Mouse (Mus musculus) monocyte, adult 2 months (primary cell): ENCODE results near the gene D630036H23Rik.
A peak's percentile ranks its signal among the peaks of the same experiment; 100 is the strongest.
"Not testable (repeated sequence)": the region's sequence is repeated elsewhere in the genome, so short reads cannot be mapped to it uniquely, and the experiment has no call there.

Experiments used
- DNase-seq, 2 experiments: peaks; one replicate each; pipeline ENCODE4 v3.0.0; 2022; ENCODE audit warnings: low spot score in 2 of 2, low read depth in 1 of 2

Gene D630036H23Rik

GRCm38 (mm10) chr12:36381441-36382340, at the start of gene D630036H23Rik, which contains the start of gene Ispd:
TSS of gene D630036H23Rik (minus strand) at chr12:36382181.
TSS of gene Ispd (plus strand) at chr12:36381450.
- DNase-seq = peak; percentile 13 to 14

GRCm38 (mm10) chr12:36426163-36427045, 44.4 kb upstream of the D630036H23Rik start:
- DNase-seq = no peak

- DNase-seq = no peak
Measured at GRCm38 (mm10) chr12:36425258-36425657, 43.3 kb upstream of the D630036H23Rik start.

- DNase-seq = no peak
Measured at GRCm38 (mm10) chr12:36423677-36424076, 41.7 kb upstream of the D630036H23Rik start.

- no peak for DNase-seq
Measured at GRCm38 (mm10) chr12:36395115-36395514, 13.1 kb upstream of the D630036H23Rik start.

GRCm38 (mm10) chr12:36386991-36387390, 5.0 kb upstream of the D630036H23Rik start:
- DNase-seq = no peak

- DNase-seq = no peak
Measured at GRCm38 (mm10) chr12:36385386-36385785, 3.4 kb upstream of the D630036H23Rik start.

GRCm38 (mm10) chr12:36380806-36381205, 1.2 kb downstream of the D630036H23Rik start:
- no peak for DNase-seq

- no peak for DNase-seq
Measured at GRCm38 (mm10) chr12:36380254-36380653, 1.7 kb downstream of the D630036H23Rik start.

GRCm38 (mm10) chr12:36376391-36376790, 5.6 kb downstream of the D630036H23Rik start:
- DNase-seq = not testable (repeated sequence)

- no peak for DNase-seq
Measured at GRCm38 (mm10) chr12:36373237-36373998, 8.6 kb downstream of the D630036H23Rik start.

GRCm38 (mm10) chr12:36364013-36364412, 18.0 kb downstream of the D630036H23Rik start:
- no peak for DNase-seq

- no peak for DNase-seq
Measured at GRCm38 (mm10) chr12:36360693-36361092, 21.3 kb downstream of the D630036H23Rik start.

GRCm38 (mm10) chr12:36360064-36360463, 21.9 kb downstream of the D630036H23Rik start:
- no peak for DNase-seq

GRCm38 (mm10) chr12:36344131-36344530, 37.9 kb downstream of the D630036H23Rik start:
- DNase-seq = no peak

- DNase-seq = no peak
Measured at GRCm38 (mm10) chr12:36333837-36334281, 48.1 kb downstream of the D630036H23Rik start.

GRCm38 (mm10) chr12:36332676-36333075, 49.3 kb downstream of the D630036H23Rik start:
- no peak for DNase-seq
